Comparison of ENCODE assay signal across 1 mouse cellular context in genomic region chr7:24538154-24538553, GRCm38 (mm10).
TF ChIP-seq lines count a peak whose summit lies in the region.

No protein-coding gene starts in this region.

TF ChIP-seq in myocyte, 11 proteins besides CTCF, POLR2A, EP300 and RAD21:
- TF ChIP-seq MYOD1 (IDR thresholded peaks at IDR 0.05; ENCODE audit: control insufficient read depth in 1 of 3, insufficient read length in 2 of 3, low read depth in 2 of 3): no peak
- TF ChIP-seq REST (IDR thresholded peaks at IDR 0.05; ENCODE audit: insufficient read depth, insufficient read length): no peak
- TF ChIP-seq POLR2AphosphoS2 (IDR thresholded peaks at IDR 0.05; ENCODE audit: insufficient read length, low read depth): peak; percentile 68
- peak in 1 of 3 experiments; percentile 24 for TF ChIP-seq MYOG (IDR thresholded peaks at IDR 0.05; ENCODE audit: control insufficient read depth in 1 of 3, insufficient read depth in 1 of 3, insufficient read length in 2 of 3, low read depth in 2 of 3)
- TF ChIP-seq MAX (IDR thresholded peaks at IDR 0.05; ENCODE audit: low read depth): no peak
